Mouse (Mus musculus): ENCODE results near the gene Tssk2. TPM values are rescaled to one million over a fixed set of nuclear protein-coding genes. Genes with fewer than 3 reads are reported as not detected.

Gene Tssk2
- polyA plus RNA-seq (2015; fragmentation: Nextera tagmentation; extraction: Ambion mirVana) = not detected in 2 replicates

DNA sequence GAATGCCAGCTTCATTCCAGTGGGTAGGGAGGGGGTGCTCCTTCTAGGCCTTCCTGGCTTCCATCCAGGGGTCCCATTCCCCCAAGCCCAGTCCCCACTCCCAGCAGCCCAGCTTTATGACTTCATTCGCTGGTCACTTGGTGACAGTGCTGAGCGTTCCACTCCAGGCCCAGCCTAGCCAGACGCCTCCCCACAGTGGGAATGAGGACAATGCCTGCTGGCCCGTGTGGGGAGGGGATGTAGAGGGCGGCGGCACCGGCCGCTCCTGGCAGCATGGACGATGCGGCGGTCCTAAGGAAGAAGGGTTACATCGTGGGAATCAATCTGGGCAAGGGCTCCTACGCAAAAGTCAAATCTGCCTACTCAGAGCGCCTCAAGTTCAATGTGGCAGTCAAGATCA is at the start of gene Tssk2, which contains the start of gene Dgcr2:
Gene Tssk2 (plus strand): TSS at position 176 of the 400 bp plus-strand sequence.
Gene Dgcr2 (minus strand): TSS at position 101 of the 400 bp plus-strand sequence.
- Histone ChIP-seq H3K36me3 (peaks cover 51% of the 10 kb centered on the region), H3K4me1 (no peaks in the 10 kb centered on the region), H3K4me3 (replicated peaks) (no peak within 1 kb of the TSS), H3K27me3 (replicated peaks) (no peaks in the 10 kb centered on the region), H3K4me2 (no peak within 1 kb of the TSS), H3K27ac (replicated peaks) (no peak within 1 kb of the TSS), H3K9ac (replicated peaks) (no peak within 1 kb of the TSS), H3K9me3 (replicated peaks) (no peaks in the 10 kb centered on the region)
- no peak for ATAC-seq (ENCODE audit: low FRiP score)
- 89% methylated on average over 14 of the region's 14 CpGs for WGBS

- Histone ChIP-seq H3K4me3 (replicated peaks) (no peak overlapping the region), H3K9ac (replicated peaks) (no peak overlapping the region), H3K4me1 (no peaks in the 10 kb centered on the region), H3K9me3 (replicated peaks) (no peaks in the 10 kb centered on the region), H3K36me3 (peaks cover 86% of the 10 kb centered on the region), H3K27ac (replicated peaks) (peak overlapping the region; percentile 43; the same call in 1 of the 2 replicates), H3K27me3 (replicated peaks) (no peaks in the 10 kb centered on the region), H3K4me2 (no peak overlapping the region)
- ATAC-seq (ENCODE audit: low FRiP score) = peak; percentile 73; the same call in 1 of the 2 replicates
- WGBS = 36% methylated on average over 1 of the region's 1 CpGs
Observed at GRCm38 (mm10) chr16:17848928-17849327, 49.5 kb upstream of the Tssk2 start.

GRCm38 (mm10) chr16:17849486-17849885 is 49.0 kb upstream of the Tssk2 start:
- 88% methylated on average over 6 of the region's 6 CpGs for WGBS
- Histone ChIP-seq H3K4me1 (no peaks in the 10 kb centered on the region), H3K4me2 (no peak overlapping the region), H3K9ac (replicated peaks) (no peak overlapping the region), H3K4me3 (replicated peaks) (no peak overlapping the region), H3K36me3 (peaks cover 85% of the 10 kb centered on the region), H3K27me3 (replicated peaks) (no peaks in the 10 kb centered on the region), H3K9me3 (replicated peaks) (no peaks in the 10 kb centered on the region), H3K27ac (replicated peaks) (no peak overlapping the region)
- no peak for ATAC-seq (ENCODE audit: low FRiP score)

GRCm38 (mm10) chr16:17851331-17851730 is 47.1 kb upstream of the Tssk2 start:
- H3K27ac ChIP-seq (replicated peaks) = no peak overlapping the region
- no peak overlapping the region for H3K9ac ChIP-seq (replicated peaks)
- WGBS = 96% methylated on average over 5 of the region's 5 CpGs
- H3K4me3 ChIP-seq (replicated peaks) = no peak overlapping the region
- no peak overlapping the region for H3K4me2 ChIP-seq
- H3K36me3 ChIP-seq = peaks cover 82% of the 10 kb centered on the region
- H3K9me3 ChIP-seq (replicated peaks) = no peaks in the 10 kb centered on the region
- no peaks in the 10 kb centered on the region for H3K27me3 ChIP-seq (replicated peaks)
- no peaks in the 10 kb centered on the region for H3K4me1 ChIP-seq
- ATAC-seq (ENCODE audit: low FRiP score) = no peak

- Histone ChIP-seq H3K27ac (replicated peaks) (no peak overlapping the region), H3K9me3 (replicated peaks) (no peaks in the 10 kb centered on the region), H3K4me1 (no peaks in the 10 kb centered on the region), H3K4me2 (no peak overlapping the region), H3K9ac (replicated peaks) (no peak overlapping the region), H3K36me3 (peaks cover 82% of the 10 kb centered on the region), H3K27me3 (replicated peaks) (no peaks in the 10 kb centered on the region), H3K4me3 (replicated peaks) (no peak overlapping the region)
- ATAC-seq (ENCODE audit: low FRiP score) = no peak
- 98% methylated on average over 1 of the region's 1 CpGs for WGBS
Observed at GRCm38 (mm10) chr16:17851860-17852259, 46.6 kb upstream of the Tssk2 start.

- Histone ChIP-seq H3K4me2 (no peak overlapping the region), H3K9ac (replicated peaks) (no peak overlapping the region), H3K4me3 (replicated peaks) (no peak overlapping the region), H3K36me3 (peaks cover 83% of the 10 kb centered on the region), H3K9me3 (replicated peaks) (no peaks in the 10 kb centered on the region), H3K27me3 (replicated peaks) (no peaks in the 10 kb centered on the region), H3K27ac (replicated peaks) (no peak overlapping the region), H3K4me1 (no peaks in the 10 kb centered on the region)
- no peak for ATAC-seq (ENCODE audit: low FRiP score)
- 89% methylated on average over 2 of the region's 2 CpGs for WGBS
Observed at GRCm38 (mm10) chr16:17853263-17853662, 45.2 kb upstream of the Tssk2 start.

DNA sequence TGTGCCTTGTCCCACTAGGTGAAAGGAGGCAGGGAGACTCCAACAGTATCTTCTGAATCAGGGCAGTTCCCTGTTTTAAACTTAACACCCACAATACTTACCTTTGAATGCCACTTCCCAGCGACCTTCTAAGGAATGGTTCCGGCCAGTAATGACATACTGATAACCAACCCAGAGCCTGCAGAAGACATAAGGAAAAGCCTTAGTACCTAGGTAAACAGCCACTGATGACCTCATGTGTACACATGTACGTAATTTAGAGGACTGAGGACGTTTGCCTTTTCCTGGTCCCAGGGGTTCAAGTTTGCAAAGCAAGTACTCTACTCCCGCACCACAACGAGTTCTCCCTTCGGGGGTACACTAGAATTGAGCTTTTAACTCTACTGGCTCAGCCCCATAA is 41.3 kb upstream of the Tssk2 start:
- Histone ChIP-seq H3K36me3 (peaks cover 70% of the 10 kb centered on the region), H3K27ac (replicated peaks) (no peak overlapping the region), H3K4me3 (replicated peaks) (no peak overlapping the region), H3K4me1 (no peaks in the 10 kb centered on the region), H3K27me3 (replicated peaks) (no peaks in the 10 kb centered on the region), H3K9ac (replicated peaks) (no peak overlapping the region), H3K9me3 (replicated peaks) (no peaks in the 10 kb centered on the region), H3K4me2 (no peak overlapping the region)
- no peak for ATAC-seq (ENCODE audit: low FRiP score)
- 92% methylated on average over 7 of the region's 7 CpGs for WGBS

DNA sequence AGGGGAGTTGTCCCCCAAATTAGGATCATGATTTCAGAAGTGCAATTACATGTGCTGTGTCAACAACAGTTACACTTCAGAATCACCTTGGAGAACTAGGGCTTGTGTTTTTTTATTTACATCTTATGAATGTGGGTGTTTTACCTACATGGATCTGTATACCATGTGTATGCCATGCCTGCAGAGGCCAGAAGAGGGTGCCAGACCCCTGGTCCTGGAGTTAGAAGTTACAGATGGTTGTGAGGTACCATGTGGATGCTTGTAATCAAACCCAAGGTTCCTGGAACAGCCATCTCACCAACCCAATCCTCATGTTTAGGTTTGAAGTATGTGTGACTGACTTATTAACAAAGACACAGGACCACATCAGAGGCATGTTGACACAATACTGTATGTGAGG is 39.8 kb upstream of the Tssk2 start:
- Histone ChIP-seq H3K9me3 (replicated peaks) (no peaks in the 10 kb centered on the region), H3K4me2 (no peak overlapping the region), H3K4me3 (replicated peaks) (no peak overlapping the region), H3K36me3 (peaks cover 59% of the 10 kb centered on the region), H3K27me3 (replicated peaks) (no peaks in the 10 kb centered on the region), H3K4me1 (no peaks in the 10 kb centered on the region), H3K27ac (replicated peaks) (no peak overlapping the region), H3K9ac (replicated peaks) (no peak overlapping the region)
- ATAC-seq (ENCODE audit: low FRiP score) = no peak

DNA sequence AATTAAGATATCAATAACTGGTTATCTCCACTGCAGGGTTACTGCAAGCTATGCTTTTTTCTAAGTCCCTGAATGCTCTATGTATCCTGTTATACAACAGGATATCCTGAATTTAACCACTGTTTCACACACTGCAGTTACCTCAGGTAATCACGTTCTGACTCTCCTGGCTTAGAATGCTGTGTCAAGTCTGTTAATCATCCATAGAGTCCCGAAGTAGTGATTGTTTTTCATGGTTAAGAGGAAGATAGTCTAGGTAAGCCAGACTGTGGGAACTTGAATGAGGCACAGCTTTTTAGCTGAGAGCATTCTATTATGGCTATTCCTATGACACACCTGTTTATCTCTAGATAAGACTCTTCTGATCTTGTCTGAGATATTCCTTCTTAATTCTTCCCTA is 33.1 kb upstream of the Tssk2 start:
- no peaks in the 10 kb centered on the region for H3K27me3 ChIP-seq (replicated peaks)
- WGBS = 78% methylated on average over 2 of the region's 2 CpGs
- ATAC-seq (ENCODE audit: low FRiP score) = no peak

DNA sequence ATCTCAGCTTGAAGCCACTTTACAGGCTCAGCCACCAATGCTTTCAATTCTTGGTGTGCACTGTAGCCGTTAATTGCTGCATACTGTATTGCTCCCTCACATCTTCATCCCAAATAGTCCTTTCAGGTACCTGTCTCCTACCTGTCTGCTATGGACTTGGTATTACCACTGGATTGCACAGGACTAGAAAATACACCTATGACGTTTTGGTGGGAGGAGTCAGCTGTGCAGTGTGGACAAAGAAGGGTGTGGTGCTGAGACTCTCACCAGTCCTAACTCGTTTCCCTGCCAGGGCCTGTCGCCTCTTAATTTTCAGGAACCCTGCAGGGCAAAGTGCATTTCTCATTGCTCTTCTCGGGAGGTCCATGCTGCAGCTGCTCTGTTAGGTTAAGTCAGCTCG is 32.7 kb upstream of the Tssk2 start:
- no peak overlapping the region for H3K4me3 ChIP-seq (replicated peaks)
- no peak overlapping the region for H3K27ac ChIP-seq (replicated peaks)
- H3K27me3 ChIP-seq (replicated peaks) = no peaks in the 10 kb centered on the region
- H3K4me1 ChIP-seq = no peaks in the 10 kb centered on the region
- no peak for ATAC-seq (ENCODE audit: low FRiP score)
- 59% methylated on average over 6 of the region's 6 CpGs for WGBS
- peaks cover 21% of the 10 kb centered on the region for H3K36me3 ChIP-seq
- no peak overlapping the region for H3K4me2 ChIP-seq
- no peaks in the 10 kb centered on the region for H3K9me3 ChIP-seq (replicated peaks)
- no peak overlapping the region for H3K9ac ChIP-seq (replicated peaks)

More for the DNA sequence above, 33.1 kb upstream of the Tssk2 start:
- Histone ChIP-seq H3K4me2 (no peak overlapping the region), H3K36me3 (peaks cover 20% of the 10 kb centered on the region), H3K9me3 (replicated peaks) (no peaks in the 10 kb centered on the region), H3K4me1 (no peaks in the 10 kb centered on the region), H3K9ac (replicated peaks) (no peak overlapping the region), H3K27ac (replicated peaks) (no peak overlapping the region), H3K4me3 (replicated peaks) (no peak overlapping the region)

DNA sequence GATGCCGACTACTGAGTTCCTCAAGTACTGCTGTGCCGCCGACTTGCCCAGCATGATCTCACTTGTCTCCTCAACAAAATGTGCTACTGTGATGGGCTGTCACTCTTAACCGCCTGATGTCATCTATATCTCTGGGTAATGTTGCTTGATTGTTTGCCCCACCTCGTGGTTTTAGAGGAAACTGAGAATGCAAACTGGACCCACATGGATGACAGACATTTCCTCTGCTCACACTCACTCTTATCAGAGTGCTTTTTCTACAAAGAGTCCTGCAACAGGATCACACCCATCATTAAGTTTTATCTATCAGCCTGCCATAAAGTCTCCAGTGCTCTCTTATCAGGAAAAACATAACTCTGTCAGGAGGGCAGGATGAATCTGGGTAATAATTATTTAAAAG is 27.2 kb upstream of the Tssk2 start:
- no peak overlapping the region for H3K4me3 ChIP-seq (replicated peaks)
- H3K4me1 ChIP-seq = no peaks in the 10 kb centered on the region
- no peak overlapping the region for H3K4me2 ChIP-seq
- no peak for ATAC-seq (ENCODE audit: low FRiP score)
- H3K9me3 ChIP-seq (replicated peaks) = no peaks in the 10 kb centered on the region
- H3K27me3 ChIP-seq (replicated peaks) = no peaks in the 10 kb centered on the region
- H3K36me3 ChIP-seq = peaks cover 32% of the 10 kb centered on the region
- H3K9ac ChIP-seq (replicated peaks) = no peak overlapping the region
- whole genome bisulfite sequencing = 86% methylated on average over 5 of the region's 5 CpGs
- no peak overlapping the region for H3K27ac ChIP-seq (replicated peaks)

GRCm38 (mm10) chr16:17872995-17873394 is 25.4 kb upstream of the Tssk2 start:
- H3K4me2 ChIP-seq = no peak overlapping the region
- WGBS = 81% methylated on average over 4 of the region's 4 CpGs
- H3K4me1 ChIP-seq = no peaks in the 10 kb centered on the region
- H3K9me3 ChIP-seq (replicated peaks) = no peaks in the 10 kb centered on the region
- H3K27ac ChIP-seq (replicated peaks) = no peak overlapping the region
- no peaks in the 10 kb centered on the region for H3K27me3 ChIP-seq (replicated peaks)
- ATAC-seq (ENCODE audit: low FRiP score) = no peak
- no peak overlapping the region for H3K4me3 ChIP-seq (replicated peaks)
- peaks cover 35% of the 10 kb centered on the region for H3K36me3 ChIP-seq
- H3K9ac ChIP-seq (replicated peaks) = no peak overlapping the region

- ATAC-seq (ENCODE audit: low FRiP score) = no peak
- WGBS = 92% methylated on average over 4 of the region's 4 CpGs
- H3K9me3 ChIP-seq (replicated peaks) = no peaks in the 10 kb centered on the region
Observed at GRCm38 (mm10) chr16:17875174-17875573, 23.3 kb upstream of the Tssk2 start.

More at GRCm38 (mm10) chr16:17875174-17875573, 23.3 kb upstream of the Tssk2 start:
- H3K9ac ChIP-seq (replicated peaks) = no peak overlapping the region
- H3K4me2 ChIP-seq = no peak overlapping the region
- H3K36me3 ChIP-seq = peaks cover 25% of the 10 kb centered on the region
- H3K27ac ChIP-seq (replicated peaks) = no peak overlapping the region
- H3K4me3 ChIP-seq (replicated peaks) = no peak overlapping the region
- H3K27me3 ChIP-seq (replicated peaks) = no peaks in the 10 kb centered on the region
- H3K4me1 ChIP-seq = no peaks in the 10 kb centered on the region
